Mouse (Mus musculus) kidney, embryonic 16.5 days (tissue): ENCODE measurements around the gene Scamp3. TPM values are rescaled to one million over a fixed set of nuclear protein-coding genes. Genes with fewer than 3 reads are reported as not detected.

Experiments
- ATAC-seq: fragments of 200-750 bp; cut with Nextera tagmentation; 2 replicates; pipeline ENCODE4 v1.8.0; 2017; ENCODE audit warnings: moderate TSS enrichment; ENCODE audit not compliant: low FRiP score, low TSS enrichment
- H3K27ac ChIP-seq: fragments of 300-500 bp; sonication (generic); 2 replicates; pipeline ENCODE4 v1.5.1; 2014; ENCODE audit warnings: low read length
- H3K27me3 ChIP-seq: fragments of 300-500 bp; sonication (generic); 2 replicates; pipeline ENCODE4 v1.6.1; 2014; ENCODE audit warnings: low read length, control low read depth, mixed read lengths; ENCODE audit not compliant: insufficient read depth
- H3K36me3 ChIP-seq: fragments of 300-500 bp; sonication (generic); 2 replicates; pipeline ENCODE4 v1.6.1; 2014; ENCODE audit warnings: low read length, control low read depth, mixed read lengths; ENCODE audit not compliant: insufficient read depth
- H3K4me1 ChIP-seq: fragments of 300-500 bp; sonication (generic); 2 replicates; pipeline ENCODE4 v1.6.1; 2014; ENCODE audit warnings: low read length, control low read depth, mixed read lengths; ENCODE audit not compliant: insufficient read depth
- H3K4me2 ChIP-seq: fragments of 300-500 bp; sonication (generic); replicated peaks from 2 replicates; pipeline ENCODE4 v1.6.1; 2014; ENCODE audit warnings: low read depth, low read length
- H3K4me3 ChIP-seq: fragments of 300-500 bp; sonication (generic); 2 replicates; pipeline ENCODE4 v1.5.1; 2014; ENCODE audit warnings: mild to moderate bottlenecking, low read length
- H3K9ac ChIP-seq: fragments of 300-500 bp; sonication (generic); replicated peaks from 2 replicates; pipeline ENCODE4 v1.6.1; 2014; ENCODE audit warnings: low read length
- H3K9me3 ChIP-seq: fragments of 300-500 bp; sonication (generic); 2 replicates; pipeline ENCODE4 v1.6.1; 2016; ENCODE audit warnings: low read length, control low read depth
- WGBS: fragments of 180-500 bp; shearing (Covaris S2); extraction: QIAGEN DNeasy Blood & Tissue Kit; methylation state at CpG from one replicate; pipeline ENCODE4 v1.1.7; 2014; 5-methylcytosine and 5-hydroxymethylcytosine counted together
- polyA plus RNA-seq: library from polyadenylated mRNA; unstranded; fragments of >200 nt; fragmentation: Nextera tagmentation; extraction: Ambion mirVana; gene quantifications from 2 replicates; pipeline ENCODE4 v1.2.1, GENCODE M21; 2015

Gene Scamp3
- polyA plus RNA-seq, 1 experiment from 2014 or later, result 140 TPM

DNA sequence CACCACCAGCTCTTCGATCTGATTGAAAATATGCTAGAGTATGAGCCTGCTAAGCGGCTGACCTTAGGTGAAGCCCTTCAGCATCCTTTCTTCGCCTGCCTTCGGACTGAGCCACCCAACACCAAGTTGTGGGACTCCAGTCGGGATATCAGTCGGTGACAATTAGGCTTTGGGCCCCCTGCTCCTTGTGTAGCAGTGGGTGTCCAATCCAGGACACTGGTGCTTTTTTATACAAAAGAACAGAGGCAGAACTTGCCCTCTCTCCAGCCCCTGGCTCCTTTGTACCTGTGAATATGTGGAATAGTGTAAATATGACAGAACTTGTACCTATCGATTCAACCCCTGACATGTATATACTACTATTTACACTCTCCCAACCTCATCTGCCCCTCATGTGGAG is 852 bp upstream of the Scamp3 start:
- WGBS, result 78% methylated on average over 7 of the region's 7 CpGs
- Histone ChIP-seq H3K9ac (no peak overlapping the region), H3K4me3 (no peak overlapping the region), H3K4me2 (no peak overlapping the region), H3K27me3 (no peaks in the 10 kb centered on the region), H3K27ac (no peak overlapping the region), H3K36me3 (peaks cover 65% of the 10 kb centered on the region), H3K9me3 (no peaks in the 10 kb centered on the region), H3K4me1 (peaks cover 16% of the 10 kb centered on the region)
- no peak for ATAC-seq

DNA sequence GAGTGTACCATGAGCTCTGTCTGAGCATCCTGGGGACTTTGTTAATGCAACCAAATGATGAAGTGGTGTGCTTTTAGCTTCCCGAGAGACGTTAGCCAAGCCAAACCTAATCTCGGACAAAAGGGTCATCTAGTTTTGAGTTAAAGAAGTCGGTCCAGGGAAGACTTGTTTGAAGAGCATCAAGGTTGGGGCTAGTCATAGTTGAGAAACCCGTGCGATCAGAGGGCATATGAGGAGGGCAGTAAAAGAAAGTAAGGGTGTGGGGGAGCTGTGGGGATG is 773 bp downstream of the Scamp3 start:
- Histone ChIP-seq H3K27ac (peak overlapping the region; percentile 27), H3K4me1 (peaks cover 19% of the 10 kb centered on the region), H3K9ac (peak overlapping the region; percentile 82), H3K27me3 (no peaks in the 10 kb centered on the region), H3K4me2 (peak overlapping the region; percentile 69), H3K9me3 (no peaks in the 10 kb centered on the region), H3K36me3 (peaks cover 68% of the 10 kb centered on the region), H3K4me3 (peak overlapping the region; percentile 73)
- WGBS, result under 1% methylated on average over 6 of the region's 6 CpGs
- no peak for ATAC-seq

DNA sequence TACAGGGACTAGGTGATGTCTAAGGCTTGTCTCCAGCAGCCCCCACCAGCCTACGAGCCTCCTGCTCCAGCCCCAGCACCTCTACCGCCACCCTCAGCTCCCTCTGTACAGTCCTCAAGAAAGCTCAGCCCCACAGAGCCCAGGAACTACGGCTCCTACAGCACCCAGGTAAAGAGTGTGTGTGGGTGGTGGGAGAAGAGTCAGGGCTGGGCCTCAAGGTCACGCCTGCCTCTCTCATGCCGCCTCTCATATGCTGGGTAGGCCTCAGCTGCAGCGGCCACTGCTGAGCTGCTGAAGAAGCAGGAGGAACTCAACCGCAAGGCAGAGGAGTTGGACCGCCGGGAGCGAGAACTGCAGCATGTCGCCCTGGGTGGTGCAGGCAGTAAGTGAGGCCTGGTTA is 1.8 kb downstream of the Scamp3 start:
- Histone ChIP-seq H3K4me3 (no peak overlapping the region), H3K27ac (no peak overlapping the region), H3K27me3 (no peaks in the 10 kb centered on the region), H3K4me2 (no peak overlapping the region), H3K4me1 (peaks cover 26% of the 10 kb centered on the region), H3K36me3 (peaks cover 58% of the 10 kb centered on the region), H3K9ac (no peak overlapping the region), H3K9me3 (no peaks in the 10 kb centered on the region)
- no peak for ATAC-seq
- 88% methylated on average over 11 of the region's 11 CpGs for WGBS

DNA sequence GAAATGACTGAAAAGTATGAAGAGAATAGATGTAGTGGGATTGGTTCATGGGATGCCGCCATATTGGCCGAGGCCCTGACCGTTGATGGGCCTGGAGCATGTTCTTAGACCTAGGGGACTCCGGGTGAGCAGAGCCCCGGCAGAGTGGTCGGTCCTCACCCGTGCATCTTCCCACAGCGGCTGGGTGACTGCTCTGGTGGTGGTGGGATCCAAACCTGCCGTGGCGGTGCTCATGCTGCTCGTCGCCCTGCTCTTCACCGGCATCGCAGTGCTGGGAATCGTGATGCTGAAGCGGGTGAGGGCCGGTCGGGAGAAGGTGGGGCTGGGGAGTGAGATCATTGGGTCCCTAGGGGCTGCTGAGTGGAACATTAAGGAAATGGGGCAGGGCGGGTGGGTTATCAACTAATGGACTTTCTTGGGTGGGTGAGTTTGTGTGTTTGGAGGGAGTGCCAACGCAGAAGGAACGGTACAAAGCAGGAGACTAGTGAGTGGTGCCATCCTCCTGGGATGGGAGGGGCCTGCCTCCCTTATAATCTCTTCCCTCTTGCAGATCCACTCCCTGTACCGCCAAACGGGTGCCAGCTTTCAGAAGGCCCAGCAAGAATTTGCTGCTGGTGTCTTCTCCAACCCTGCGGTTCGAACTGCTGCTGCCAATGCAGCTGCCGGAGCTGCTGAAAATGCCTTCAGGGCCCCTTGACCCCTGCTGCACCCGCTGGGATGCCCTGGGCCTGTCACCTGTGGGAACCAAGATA is 4.7 kb downstream of the Scamp3 start:
- Histone ChIP-seq H3K4me2 (no peak overlapping the region), H3K4me1 (peaks cover 44% of the 10 kb centered on the region), H3K4me3 (no peak overlapping the region), H3K27ac (no peak overlapping the region), H3K9ac (no peak overlapping the region), H3K27me3 (no peaks in the 10 kb centered on the region), H3K36me3 (peaks cover 33% of the 10 kb centered on the region), H3K9me3 (no peaks in the 10 kb centered on the region)
- 91% methylated on average over 27 of the region's 27 CpGs for WGBS
- no peak for ATAC-seq

DNA sequence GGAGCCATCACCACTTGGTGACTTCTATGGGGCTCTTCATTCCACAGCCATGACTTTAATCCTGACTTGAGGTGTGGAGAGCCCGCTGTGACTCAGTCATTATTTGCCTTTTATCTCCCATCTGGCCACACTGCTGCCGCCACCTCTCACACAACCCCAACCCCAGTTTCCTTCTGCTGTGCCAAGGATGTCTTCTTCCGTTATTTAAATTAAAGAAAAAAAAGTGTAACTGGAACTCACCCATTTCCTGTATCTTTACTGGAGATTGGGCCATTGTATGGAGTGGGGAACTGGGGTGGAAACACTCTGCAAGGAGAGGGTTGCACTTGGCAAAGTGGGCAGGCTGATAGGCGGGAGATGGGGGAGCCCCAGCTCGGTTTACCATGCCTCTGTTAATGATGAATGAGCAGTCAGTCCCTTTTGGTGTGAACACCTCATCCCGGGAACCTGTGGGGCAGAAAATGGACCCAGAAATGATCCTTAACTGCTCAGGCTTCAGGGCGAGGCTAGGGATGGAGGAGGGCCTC is 5.3 kb downstream of the Scamp3 start:
- Histone ChIP-seq H3K4me2 (peak overlapping the region; percentile 97), H3K36me3 (peaks cover 35% of the 10 kb centered on the region), H3K9ac (no peak overlapping the region; the same call in 1 of the 2 replicates), H3K4me1 (peaks cover 49% of the 10 kb centered on the region), H3K9me3 (no peaks in the 10 kb centered on the region), H3K4me3 (peak overlapping the region; percentile 71; the same call in 1 of the 2 replicates), H3K27me3 (no peaks in the 10 kb centered on the region), H3K27ac (no peak overlapping the region)
- ATAC-seq, result peak; percentile 18
- 42% methylated on average over 7 of the region's 7 CpGs for WGBS

DNA sequence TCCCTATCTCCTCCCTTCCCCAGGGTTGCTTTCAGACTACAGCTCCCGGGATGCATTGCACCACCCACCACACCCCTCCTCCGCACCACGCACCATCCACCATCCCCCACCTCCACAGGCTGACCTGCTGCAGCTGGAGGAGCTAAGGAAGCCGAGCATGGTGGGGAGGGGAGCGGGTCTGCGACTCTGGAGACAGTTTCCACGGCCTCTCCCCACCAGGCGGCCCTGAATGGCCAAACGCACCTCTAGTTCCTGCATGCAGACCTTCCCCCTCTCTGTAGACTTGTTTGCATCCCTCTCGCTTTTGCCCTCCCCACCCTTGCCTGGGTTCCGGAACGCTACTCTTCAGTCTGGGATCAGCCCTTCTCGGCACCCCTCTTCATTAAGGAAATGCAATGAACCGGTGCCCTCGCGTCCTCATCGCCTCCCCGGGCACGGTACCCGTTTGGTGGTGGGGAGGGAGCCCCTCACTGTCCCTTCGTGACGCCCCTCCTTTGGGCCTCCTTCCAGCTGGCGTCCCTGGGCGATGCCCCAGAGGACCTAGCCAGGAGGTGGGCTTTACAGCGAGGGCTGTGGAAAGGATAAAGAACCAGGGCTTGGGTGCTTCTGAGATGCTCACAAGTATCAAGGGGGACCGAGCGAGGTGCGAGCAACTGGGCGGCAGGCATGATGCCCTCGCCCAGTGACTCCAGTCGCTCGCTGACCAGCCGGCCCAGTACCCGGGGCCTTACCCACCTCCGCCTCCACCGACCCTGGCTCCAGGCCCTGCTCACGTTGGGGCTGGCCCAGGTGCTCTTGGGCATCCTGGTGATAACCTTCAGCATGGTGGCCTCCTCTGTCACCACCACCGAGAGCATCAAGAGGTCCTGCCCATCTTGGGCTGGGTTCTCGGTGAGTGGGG is 6.0 kb downstream of the Scamp3 start, which contains the start of gene Fam189b:
Gene Fam189b (plus strand): TSS at position 86 of the 901 bp plus-strand sequence.
- H3K4me3 ChIP-seq, result peak within 1 kb of the TSS; percentile 71
- peak within 1 kb of the TSS; percentile 97 for H3K4me2 ChIP-seq
- 3% methylated on average over 39 of the region's 39 CpGs for WGBS
- ATAC-seq, result peak; percentile 94
- H3K36me3 ChIP-seq, result peaks cover 35% of the 10 kb centered on the region
- H3K9ac ChIP-seq, result peak within 1 kb of the TSS; percentile 92
- no peaks in the 10 kb centered on the region for H3K27me3 ChIP-seq
- H3K27ac ChIP-seq, result peak within 1 kb of the TSS; percentile 78
- H3K4me1 ChIP-seq, result peaks cover 54% of the 10 kb centered on the region
- H3K9me3 ChIP-seq, result no peaks in the 10 kb centered on the region

DNA sequence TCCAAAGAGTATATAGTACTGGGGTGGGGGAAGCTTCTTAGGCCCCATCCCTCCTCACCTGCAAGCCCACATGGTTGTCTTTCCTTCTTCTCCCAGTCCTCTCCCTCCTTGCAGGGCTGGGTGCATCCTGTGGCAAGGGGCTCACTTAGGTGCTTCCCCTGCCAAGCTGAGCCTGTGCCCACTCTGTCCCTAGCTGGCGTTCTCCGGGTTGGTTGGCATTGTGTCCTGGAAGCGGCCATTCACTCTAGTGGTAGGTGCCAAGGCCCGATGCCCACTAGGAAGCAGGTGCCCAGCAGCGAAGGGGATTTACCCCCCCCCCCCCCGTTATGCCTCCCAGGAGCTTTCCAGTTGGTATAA is 6.7 kb downstream of the Scamp3 start:
- Histone ChIP-seq H3K4me2 (peak overlapping the region; percentile 97), H3K4me1 (peaks cover 55% of the 10 kb centered on the region), H3K27ac (peak overlapping the region; percentile 78), H3K9me3 (no peaks in the 10 kb centered on the region), H3K4me3 (peak overlapping the region; percentile 71), H3K27me3 (no peaks in the 10 kb centered on the region), H3K9ac (peak overlapping the region; percentile 92), H3K36me3 (peaks cover 35% of the 10 kb centered on the region)
- 61% methylated on average over 6 of the region's 6 CpGs for WGBS
- no peak for ATAC-seq

DNA sequence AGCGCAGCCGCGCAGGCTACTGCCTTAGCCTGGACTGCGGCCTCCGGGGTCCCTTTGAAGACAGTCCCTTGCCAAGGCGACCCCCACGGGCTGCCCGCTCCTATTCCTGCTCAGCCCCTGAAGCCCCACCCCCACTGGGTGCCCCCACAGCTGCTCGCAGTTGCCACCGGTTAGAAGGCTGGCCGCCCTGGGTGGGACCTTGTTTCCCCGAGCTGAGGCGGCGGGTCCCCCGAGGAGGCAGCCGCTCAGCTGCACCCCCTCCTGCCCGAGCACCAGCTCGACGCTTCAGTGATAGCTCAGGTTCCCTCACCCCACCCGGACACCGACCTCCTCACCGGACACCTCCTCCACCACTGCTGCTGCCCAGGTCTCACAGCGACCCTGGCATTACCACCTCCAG is 9.9 kb downstream of the Scamp3 start:
- WGBS, result 31% methylated on average over 23 of the region's 23 CpGs
- ATAC-seq, result no peak
- no peak overlapping the region for H3K4me3 ChIP-seq
- peak overlapping the region; percentile 52 for H3K9ac ChIP-seq
- H3K4me1 ChIP-seq, result peaks cover 53% of the 10 kb centered on the region
- no peaks in the 10 kb centered on the region for H3K9me3 ChIP-seq
- 0 out of 2 replicates have a peak overlapping the region, but pooled peaks have one; percentile 37 for H3K27ac ChIP-seq
- H3K36me3 ChIP-seq, result peaks cover 5% of the 10 kb centered on the region; the same call in 1 of the 2 replicates
- no peaks in the 10 kb centered on the region for H3K27me3 ChIP-seq
- H3K4me2 ChIP-seq, result peak overlapping the region; percentile 33

DNA sequence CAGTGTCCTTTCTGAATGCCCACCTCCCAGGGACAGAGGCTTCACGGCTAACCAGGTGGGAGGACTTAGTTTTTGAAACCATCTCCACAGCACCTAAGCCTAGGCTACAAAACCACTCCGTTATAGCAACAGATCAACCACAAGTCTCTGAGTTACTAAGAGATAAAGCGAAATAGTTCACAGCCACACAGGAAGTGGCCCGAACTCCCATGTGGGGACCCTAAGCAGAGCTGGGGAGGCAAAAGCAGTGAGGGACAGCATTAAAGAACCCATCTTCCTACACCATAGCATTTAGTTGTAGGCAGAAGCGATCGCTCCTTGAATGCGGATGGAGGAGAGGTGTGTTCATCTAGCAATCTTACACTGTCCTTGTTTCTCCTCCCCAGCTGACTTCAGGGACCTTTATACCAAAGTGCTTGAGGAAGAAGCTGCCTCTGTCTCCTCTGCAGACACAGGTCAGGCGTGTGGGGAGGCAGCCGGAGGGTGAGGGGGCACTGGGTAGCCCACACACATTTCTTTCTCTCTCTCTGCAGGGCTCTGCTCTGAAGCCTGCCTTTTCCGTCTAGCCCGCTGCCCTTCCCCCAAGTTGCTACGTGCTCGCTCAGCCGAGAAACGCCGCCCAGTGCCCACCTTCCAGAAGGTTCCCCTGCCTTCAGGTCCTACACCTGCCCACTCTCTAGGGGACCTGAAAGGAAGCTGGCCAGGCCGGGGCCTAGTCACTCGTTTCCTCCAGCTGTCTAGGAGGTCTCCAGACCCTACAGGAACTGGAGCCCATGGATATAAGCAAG is 10.6 kb downstream of the Scamp3 start:
- Histone ChIP-seq H3K4me1 (peaks cover 50% of the 10 kb centered on the region), H3K27ac (peak overlapping the region; percentile 37; the same call in 1 of the 2 replicates), H3K4me3 (no peak overlapping the region), H3K9ac (peak overlapping the region; percentile 52), H3K27me3 (no peaks in the 10 kb centered on the region), H3K36me3 (0 out of 2 replicates have a peak, but pooled peaks cover 2% of the 10 kb centered on the region), H3K4me2 (peak overlapping the region; percentile 33; the same call in 1 of the 2 replicates), H3K9me3 (no peaks in the 10 kb centered on the region)
- WGBS, result 59% methylated on average over 18 of the region's 18 CpGs
- no peak for ATAC-seq
